Mouse (Mus musculus) stomach, postnatal 0 days (tissue): Measurements from ENCODE around the gene Tgds.

Source experiments
- CTCF ChIP-seq: IDR thresholded peaks from 2 replicates; pipeline ENCODE4 v1.5.1; 2016; ENCODE audit warnings: antibody characterized with exemption, low read depth, mild to moderate bottlenecking, moderate library complexity
- EP300 ChIP-seq: optimal IDR thresholded peaks from 2 replicates; pipeline ENCODE3; 2016; ENCODE audit warnings: antibody characterized with exemption

DNA sequence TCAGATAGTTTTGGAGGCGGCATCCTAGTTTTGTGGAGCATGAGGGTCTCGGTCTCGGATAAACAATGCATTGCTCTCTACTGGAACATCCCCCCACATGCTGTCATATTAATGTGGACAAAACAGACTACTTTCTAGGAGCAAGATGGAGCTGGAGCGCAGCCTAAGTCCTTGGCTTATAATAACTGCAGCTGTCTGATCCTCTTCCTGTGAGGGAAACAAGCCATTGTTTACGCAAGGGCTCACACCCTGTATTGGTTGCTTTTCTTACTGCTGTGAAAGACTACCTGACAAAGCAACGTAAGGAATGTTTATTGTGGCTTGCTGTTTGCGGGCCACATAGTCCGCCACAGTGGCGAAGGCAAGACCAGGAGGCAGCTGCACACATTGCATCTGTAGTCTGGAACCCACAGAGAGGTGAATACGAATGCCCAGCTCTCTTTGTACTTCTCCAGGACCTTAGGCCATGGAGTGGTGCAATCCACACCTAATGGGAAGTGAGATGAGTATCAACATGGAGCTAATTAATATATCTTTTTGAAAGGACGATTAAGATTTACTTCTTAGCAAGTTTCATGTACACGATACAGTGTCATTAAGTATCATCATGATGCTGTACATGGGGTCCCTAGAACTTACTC is 63.0 kb downstream of the Tgds start:
- TF ChIP-seq CTCF (no peak), EP300 (no peak)
